Mouse (Mus musculus): ENCODE results near the gene Dot1l. TPM values are rescaled to one million over a fixed set of nuclear protein-coding genes. Genes with fewer than 3 reads are reported as not detected.
A peak's percentile ranks its signal among the peaks of the same experiment; 100 is the strongest.

The Dot1l gene
- 18.3 and 21.6 TPM in 2 replicates for polyA plus RNA-seq (2015; fragmentation: Nextera tagmentation; extraction: Ambion mirVana)

DNA sequence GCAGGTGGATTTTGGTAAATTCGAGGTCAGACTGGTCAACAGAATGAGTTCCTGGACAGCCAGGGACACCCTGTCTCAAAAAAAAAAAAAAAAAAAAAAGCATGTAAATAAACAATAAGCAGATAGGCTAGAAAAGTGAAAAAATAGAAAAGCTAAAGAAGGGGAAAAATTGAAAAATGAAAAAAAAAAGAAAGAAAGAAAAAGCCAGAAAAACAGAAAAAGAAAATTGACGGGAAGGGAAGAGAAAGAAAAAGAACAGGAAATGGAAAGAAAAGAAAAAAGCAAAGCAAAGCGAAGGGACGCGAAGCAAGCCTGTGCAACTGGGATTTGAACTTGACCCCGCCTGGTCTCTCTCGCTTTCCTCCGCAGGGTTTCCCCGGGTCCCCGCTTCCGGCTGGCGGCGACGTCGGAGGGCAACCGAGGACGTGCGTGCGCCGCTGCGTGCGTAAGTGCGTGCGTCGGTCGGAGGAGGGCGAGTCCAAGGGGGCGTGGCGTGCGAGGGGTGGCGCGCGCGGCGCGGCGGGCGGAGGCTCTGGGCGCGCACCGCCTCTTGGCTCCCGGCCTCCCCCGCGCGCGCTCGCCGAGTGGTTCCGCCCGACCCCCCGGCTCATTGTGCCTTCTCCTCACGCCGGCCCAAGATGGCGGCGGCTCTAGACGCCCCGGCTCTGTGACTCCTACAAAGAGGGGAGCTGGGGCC is at the start of gene Dot1l:
TSS of gene Dot1l (plus strand) at position 613 of the 697 bp plus-strand sequence.
- Histone ChIP-seq H3K4me1 (replicated peaks) (peaks cover 57% of the 10 kb centered on the region), H3K4me3 (peak within 1 kb of the TSS; percentile 94), H3K9me3 (no peaks in the 10 kb centered on the region), H3K27ac (replicated peaks) (peak within 1 kb of the TSS; percentile 90), H3K4me2 (peak within 1 kb of the TSS; percentile 93), H3K27me3 (no peaks in the 10 kb centered on the region), H3K9ac (peak within 1 kb of the TSS; percentile 96), H3K36me3 (no peaks in the 10 kb centered on the region)
- 1% methylated on average over 44 of the region's 57 CpGs for WGBS
- ATAC-seq (ENCODE audit: low FRiP score, low read depth) = peak; percentile 93

DNA sequence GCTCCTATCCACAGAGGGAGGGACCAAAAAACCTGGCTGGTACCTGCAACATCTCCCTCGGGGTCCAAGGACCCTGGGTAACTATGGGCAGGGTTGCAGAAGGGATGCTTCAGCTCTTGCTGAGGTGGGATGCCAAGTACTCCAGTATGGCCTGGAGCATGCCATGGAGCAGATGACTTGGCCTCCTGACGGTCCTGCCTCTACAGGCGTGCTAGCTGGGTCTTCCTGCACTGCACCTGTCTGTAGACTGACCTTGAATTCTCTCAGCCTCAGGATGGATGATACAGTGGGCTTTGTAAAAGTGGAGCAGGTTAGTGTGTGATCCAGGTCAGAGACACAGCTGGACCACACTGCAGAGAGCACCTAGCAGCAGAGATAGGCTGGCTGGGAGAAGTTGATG is 49.5 kb upstream of the Dot1l start:
- H3K36me3 ChIP-seq = peaks cover 40% of the 10 kb centered on the region
- H3K27me3 ChIP-seq = no peaks in the 10 kb centered on the region
- peaks cover 31% of the 10 kb centered on the region for H3K4me1 ChIP-seq (replicated peaks)
- no peak overlapping the region for H3K4me2 ChIP-seq
- no peak overlapping the region for H3K9ac ChIP-seq
- no peak for ATAC-seq (ENCODE audit: low FRiP score, low read depth)
- WGBS = 83% methylated on average over 3 of the region's 3 CpGs
- no peak overlapping the region for H3K27ac ChIP-seq (replicated peaks)
- no peak overlapping the region for H3K4me3 ChIP-seq
- H3K9me3 ChIP-seq = no peaks in the 10 kb centered on the region

DNA sequence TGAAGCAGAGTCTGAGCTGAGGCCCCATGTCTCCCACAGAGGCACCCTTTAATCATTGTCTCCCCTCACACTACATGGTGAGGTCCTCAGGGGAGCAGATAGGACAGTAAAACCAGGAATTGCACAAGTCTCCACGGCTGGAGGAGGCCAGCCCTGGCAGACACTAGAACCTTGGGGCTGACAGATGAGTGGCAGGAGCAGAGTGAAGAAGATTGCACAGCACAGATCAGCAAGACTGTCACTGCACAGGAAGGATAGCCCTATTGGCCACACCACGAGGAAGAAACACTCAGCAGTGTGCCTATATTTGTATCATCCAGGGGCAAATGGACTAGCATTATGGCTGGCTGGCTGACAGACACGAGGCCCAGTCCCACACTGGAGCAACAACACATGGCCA is 44.2 kb upstream of the Dot1l start:
- Histone ChIP-seq H3K36me3 (peaks cover 90% of the 10 kb centered on the region), H3K4me2 (no peak overlapping the region), H3K9me3 (no peaks in the 10 kb centered on the region), H3K9ac (no peak overlapping the region), H3K27me3 (no peaks in the 10 kb centered on the region), H3K27ac (replicated peaks) (no peak overlapping the region), H3K4me3 (no peak overlapping the region), H3K4me1 (replicated peaks) (no peaks in the 10 kb centered on the region)
- WGBS = 96% methylated on average over 3 of the region's 3 CpGs
- ATAC-seq (ENCODE audit: low FRiP score, low read depth) = no peak

DNA sequence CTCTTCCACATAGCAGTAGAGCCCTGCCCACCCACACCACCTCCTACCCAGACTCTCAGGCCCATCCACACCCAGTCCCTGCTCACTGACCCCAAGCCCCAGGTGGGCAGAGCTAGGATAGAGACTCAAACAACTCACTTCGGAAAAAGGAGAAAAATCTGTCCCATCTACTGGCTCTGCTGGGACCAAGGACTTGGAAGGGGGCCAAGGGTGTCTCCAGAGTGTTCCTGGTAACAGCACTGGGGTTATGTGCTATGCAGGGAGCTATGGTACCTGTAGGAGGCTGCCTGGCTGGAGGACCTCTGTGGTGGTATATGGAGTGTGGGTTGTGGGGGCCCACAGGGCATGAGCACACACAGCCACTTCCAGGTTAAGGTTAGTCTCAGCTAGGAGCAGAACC is 37.7 kb upstream of the Dot1l start:
- ATAC-seq (ENCODE audit: low FRiP score, low read depth) = no peak
- Histone ChIP-seq H3K4me3 (no peak overlapping the region), H3K27ac (replicated peaks) (no peak overlapping the region), H3K27me3 (no peaks in the 10 kb centered on the region), H3K4me1 (replicated peaks) (no peaks in the 10 kb centered on the region), H3K9ac (no peak overlapping the region), H3K36me3 (peaks cover 95% of the 10 kb centered on the region), H3K9me3 (no peaks in the 10 kb centered on the region), H3K4me2 (no peak overlapping the region)
- WGBS = 81% methylated on average over 1 of the region's 1 CpGs

DNA sequence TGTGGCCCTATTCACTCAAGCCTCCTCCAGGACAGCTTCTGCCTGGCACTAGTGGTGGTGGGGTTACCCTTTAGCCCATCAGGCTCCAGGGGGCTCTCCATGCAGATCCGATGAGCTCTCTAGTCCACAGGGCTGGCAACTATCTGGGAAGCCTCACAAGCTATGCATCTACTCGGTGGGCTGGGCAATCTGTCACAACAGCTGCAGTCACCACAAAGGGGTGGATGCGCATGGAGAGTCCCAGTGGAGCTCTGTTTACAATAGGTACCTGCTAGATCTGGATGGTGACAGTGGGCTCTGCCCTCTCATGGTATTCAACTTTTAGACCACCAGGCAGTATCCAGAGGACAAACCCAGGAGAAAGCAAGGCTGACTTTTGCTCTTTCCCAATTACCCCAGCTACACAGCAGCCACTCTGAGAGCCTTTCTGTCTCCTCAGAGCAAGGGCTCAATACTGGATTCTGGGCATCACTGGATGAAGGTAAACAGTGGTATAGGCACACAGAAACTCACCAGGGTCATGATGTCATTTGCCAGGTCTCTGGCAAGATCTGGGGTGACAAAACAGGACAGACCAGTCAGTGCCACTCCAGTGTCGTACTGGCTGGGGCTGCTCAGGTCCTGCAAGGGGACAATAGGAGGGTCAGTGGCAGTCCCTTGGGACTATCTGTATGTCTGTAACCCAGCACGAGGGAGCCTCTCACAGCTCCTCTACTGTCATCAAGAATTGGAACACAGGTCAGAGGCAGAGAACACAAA is 27.5 kb upstream of the Dot1l start:
- Histone ChIP-seq H3K9ac (no peak overlapping the region), H3K4me3 (no peak overlapping the region), H3K4me2 (no peak overlapping the region), H3K9me3 (no peaks in the 10 kb centered on the region), H3K27me3 (no peaks in the 10 kb centered on the region), H3K27ac (replicated peaks) (no peak overlapping the region), H3K4me1 (replicated peaks) (no peaks in the 10 kb centered on the region), H3K36me3 (peaks cover 90% of the 10 kb centered on the region)
- 85% methylated on average over 5 of the region's 5 CpGs for WGBS
- ATAC-seq (ENCODE audit: low FRiP score, low read depth) = no peak

GRCm38 (mm10) chr10:80732611-80733101 is 22.4 kb upstream of the Dot1l start:
- WGBS = 92% methylated on average over 6 of the region's 6 CpGs
- Histone ChIP-seq H3K9me3 (no peaks in the 10 kb centered on the region), H3K4me1 (replicated peaks) (peaks cover 17% of the 10 kb centered on the region), H3K27ac (replicated peaks) (no peak overlapping the region), H3K27me3 (no peaks in the 10 kb centered on the region), H3K9ac (no peak overlapping the region), H3K4me3 (no peak overlapping the region), H3K36me3 (peaks cover 46% of the 10 kb centered on the region), H3K4me2 (no peak overlapping the region)
- no peak for ATAC-seq (ENCODE audit: low FRiP score, low read depth)

- Histone ChIP-seq H3K27ac (replicated peaks) (peak overlapping the region; percentile 17; the same call in 1 of the 2 replicates), H3K4me1 (replicated peaks) (peaks cover 52% of the 10 kb centered on the region), H3K9me3 (no peaks in the 10 kb centered on the region), H3K9ac (no peak overlapping the region), H3K4me3 (no peak overlapping the region), H3K27me3 (no peaks in the 10 kb centered on the region), H3K36me3 (peaks cover 9% of the 10 kb centered on the region), H3K4me2 (no peak overlapping the region)
- 73% methylated on average over 5 of the region's 5 CpGs for WGBS
- no peak for ATAC-seq (ENCODE audit: low FRiP score, low read depth)
These were observed 18.3 kb upstream of the Dot1l start for GRCm38 (mm10) chr10:80736731-80737130.

- no peaks in the 10 kb centered on the region for H3K36me3 ChIP-seq
- no peak overlapping the region for H3K9ac ChIP-seq
- 62% methylated on average over 1 of the region's 1 CpGs for WGBS
- peaks cover 56% of the 10 kb centered on the region for H3K4me1 ChIP-seq (replicated peaks)
- no peak overlapping the region for H3K4me2 ChIP-seq
- no peaks in the 10 kb centered on the region for H3K27me3 ChIP-seq
- H3K27ac ChIP-seq (replicated peaks) = no peak overlapping the region
- H3K9me3 ChIP-seq = no peaks in the 10 kb centered on the region
- ATAC-seq (ENCODE audit: low FRiP score, low read depth) = no peak
- no peak overlapping the region for H3K4me3 ChIP-seq
These were observed 16.3 kb upstream of the Dot1l start for GRCm38 (mm10) chr10:80738657-80739056.

- peaks cover 55% of the 10 kb centered on the region for H3K4me1 ChIP-seq (replicated peaks)
- ATAC-seq (ENCODE audit: low FRiP score, low read depth) = no peak
- peak overlapping the region; percentile 93 for H3K4me3 ChIP-seq
- no peaks in the 10 kb centered on the region for H3K27me3 ChIP-seq
- no peaks in the 10 kb centered on the region for H3K36me3 ChIP-seq
- WGBS = 37% methylated on average over 5 of the region's 5 CpGs
- H3K9me3 ChIP-seq = no peaks in the 10 kb centered on the region
- peak overlapping the region; percentile 88 for H3K27ac ChIP-seq (replicated peaks)
- H3K9ac ChIP-seq = peak overlapping the region; percentile 93
- H3K4me2 ChIP-seq = peak overlapping the region; percentile 94
These were observed 13.9 kb upstream of the Dot1l start for GRCm38 (mm10) chr10:80741146-80741545.

GRCm38 (mm10) chr10:80741634-80742179 is 13.3 kb upstream of the Dot1l start:
- no peak for ATAC-seq (ENCODE audit: low FRiP score, low read depth)
- WGBS = under 1% methylated on average over 46 of the region's 46 CpGs
- Histone ChIP-seq H3K4me3 (peak overlapping the region; percentile 93), H3K27ac (replicated peaks) (peak overlapping the region; percentile 88), H3K9me3 (no peaks in the 10 kb centered on the region), H3K27me3 (no peaks in the 10 kb centered on the region), H3K4me2 (peak overlapping the region; percentile 94), H3K36me3 (no peaks in the 10 kb centered on the region), H3K9ac (peak overlapping the region; percentile 93), H3K4me1 (replicated peaks) (peaks cover 49% of the 10 kb centered on the region)

DNA sequence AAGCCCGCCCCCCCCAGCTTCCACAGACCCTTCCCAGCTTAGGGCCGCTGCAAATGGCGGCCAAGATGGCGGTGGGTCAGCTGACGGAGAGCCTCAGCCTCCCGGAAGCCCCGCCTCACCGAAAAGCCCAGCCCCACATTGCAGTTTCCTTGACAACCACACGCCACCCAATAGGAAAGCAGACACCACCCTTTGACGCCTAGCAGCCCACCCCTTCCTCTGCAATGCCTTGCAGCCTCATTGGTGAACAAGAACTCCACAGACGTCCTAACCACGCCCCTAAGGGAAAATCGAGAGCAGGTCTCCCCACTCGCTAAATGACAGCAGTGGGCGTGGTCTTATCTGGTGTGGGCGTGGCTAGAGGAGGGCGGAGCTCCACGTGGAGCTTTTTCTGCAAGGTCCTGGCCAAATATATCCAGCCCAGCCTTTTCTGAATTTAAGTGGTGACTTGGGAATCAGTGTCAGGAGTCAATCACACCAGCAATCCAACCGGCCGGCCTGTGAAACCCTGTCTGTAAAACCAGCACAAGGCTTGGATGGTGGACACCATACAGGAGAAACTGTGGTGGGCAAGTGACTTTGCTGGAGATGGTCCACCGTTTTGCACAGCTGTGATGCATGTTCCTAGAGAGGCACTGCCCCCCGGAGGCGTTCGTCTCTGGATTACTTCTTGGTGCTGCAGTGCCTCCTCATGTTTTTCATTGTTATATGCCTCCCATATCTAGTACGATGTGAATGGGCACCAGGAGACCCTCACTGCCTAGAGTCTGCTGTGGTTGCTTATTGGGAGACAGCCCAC is 12.6 kb upstream of the Dot1l start, which contains the start of gene Ap3d1:
TSS of gene Ap3d1 (minus strand) at position 85 of the 799 bp plus-strand sequence.
- Histone ChIP-seq H3K27ac (replicated peaks) (peak within 1 kb of the TSS; percentile 88), H3K4me2 (peak within 1 kb of the TSS; percentile 94), H3K27me3 (no peaks in the 10 kb centered on the region), H3K9ac (peak within 1 kb of the TSS; percentile 93), H3K4me1 (replicated peaks) (peaks cover 42% of the 10 kb centered on the region), H3K9me3 (no peaks in the 10 kb centered on the region), H3K4me3 (peak within 1 kb of the TSS; percentile 93), H3K36me3 (no peaks in the 10 kb centered on the region)
- WGBS = under 1% methylated on average over 25 of the region's 25 CpGs
- peak; percentile 99 for ATAC-seq (ENCODE audit: low FRiP score, low read depth)

Data from hindbrain, embryonic 15.5 days (tissue).